ENCODE assay signal across 8 mouse cellular contexts in genomic region chr10:40882831-40883643, GRCm38 (mm10). TPM values are rescaled to one million over a fixed set of nuclear protein-coding genes. Genes with fewer than 3 reads are reported as not detected.
DNase-seq lines count a peak whose midpoint lies in the region; ATAC-seq and TF ChIP-seq lines count a peak whose summit lies in the region.

TSS of gene Cdc40 (minus strand) at chr10:40883311.
TSS of gene Wasf1 (plus strand) at chr10:40883475.

- peak; percentile 95 for DNase-seq in 3134 (ENCODE audit: extremely low read depth, insufficient read length, low spot score)
- peak; percentile 98 to 99 for DNase-seq in adrenal gland, postnatal 36 days
- peak; percentile 96 to 97 for DNase-seq in heart, adult 18-20 months
- DNase-seq in kidney, adult 2 months: peak; percentile 98
- DNase-seq in spleen, adult 2 months (ENCODE audit: low read depth in 1 of 2, low spot score in 2 of 2): peak; percentile 86 to 90

- H3K4me2 ChIP-seq in embryonic facial prominence, embryonic 13.5 days: peak within 1 kb of the TSS; percentile 75
- peak within 1 kb of the TSS; percentile 70 for H3K4me2 ChIP-seq in limb, embryonic 12.5 days
- peak within 1 kb of the TSS; percentile 69 for H3K4me2 ChIP-seq in midbrain, embryonic 15.5 days

- H3K4me3 ChIP-seq in embryonic facial prominence, embryonic 13.5 days: peak within 1 kb of the TSS; percentile 91
- H3K4me3 ChIP-seq in kidney, adult 2 months (ENCODE audit: insufficient read depth, low read depth, low read length): peak within 1 kb of the TSS; percentile 95
- peak within 1 kb of the TSS; percentile 79 for H3K4me3 ChIP-seq in limb, embryonic 12.5 days (replicated peaks)
- peak within 1 kb of the TSS; percentile 99 for H3K4me3 ChIP-seq in midbrain, embryonic 15.5 days
- peak within 1 kb of the TSS; percentile 98 for H3K4me3 ChIP-seq in spleen, adult 2 months (ENCODE audit: extremely low read depth, insufficient read depth, insufficient read length)

- H3K27me3 ChIP-seq in embryonic facial prominence, embryonic 13.5 days: no peaks in the 10 kb centered on the region
- H3K27me3 ChIP-seq in kidney, adult 2 months (replicated peaks; ENCODE audit: control insufficient read depth, insufficient read depth, low read length): no peaks in the 10 kb centered on the region
- no peaks in the 10 kb centered on the region for H3K27me3 ChIP-seq in limb, embryonic 12.5 days
- no peaks in the 10 kb centered on the region for H3K27me3 ChIP-seq in midbrain, embryonic 15.5 days (replicated peaks)
- H3K27me3 ChIP-seq in spleen, adult 2 months (ENCODE audit: control insufficient read depth, insufficient read depth, low read length): peaks cover 13% of the 10 kb centered on the region

- no peaks in the 10 kb centered on the region for H3K36me3 ChIP-seq in embryonic facial prominence, embryonic 13.5 days
- H3K36me3 ChIP-seq in kidney, adult 2 months (ENCODE audit: control insufficient read depth, insufficient read depth, low read length): no peaks in the 10 kb centered on the region
- H3K36me3 ChIP-seq in limb, embryonic 12.5 days: peaks cover 5% of the 10 kb centered on the region; the same call in 1 of the 2 replicates
- no peaks in the 10 kb centered on the region for H3K36me3 ChIP-seq in midbrain, embryonic 15.5 days (replicated peaks)
- no peaks in the 10 kb centered on the region for H3K36me3 ChIP-seq in spleen, adult 2 months (ENCODE audit: control insufficient read depth, insufficient read depth, low read length)

- peak within 1 kb of the TSS; percentile 94 for H3K9ac ChIP-seq in embryonic facial prominence, embryonic 13.5 days
- H3K9ac ChIP-seq in limb, embryonic 12.5 days (replicated peaks): peak within 1 kb of the TSS; percentile 89
- peak within 1 kb of the TSS; percentile 97 for H3K9ac ChIP-seq in midbrain, embryonic 15.5 days

- peaks cover 18% of the 10 kb centered on the region for H3K4me1 ChIP-seq in embryonic facial prominence, embryonic 13.5 days
- H3K4me1 ChIP-seq in kidney, adult 2 months (ENCODE audit: control insufficient read depth, insufficient read depth, low read length): 0 out of 2 replicates have a peak, but pooled peaks cover 3% of the 10 kb centered on the region
- H3K4me1 ChIP-seq in limb, embryonic 12.5 days (replicated peaks): peaks cover 15% of the 10 kb centered on the region
- peaks cover 23% of the 10 kb centered on the region for H3K4me1 ChIP-seq in midbrain, embryonic 15.5 days
- H3K4me1 ChIP-seq in spleen, adult 2 months (ENCODE audit: control insufficient read depth, insufficient read depth, insufficient read length): peaks cover 12% of the 10 kb centered on the region

- TF ChIP-seq CTCF in kidney, adult 2 months (conservative IDR thresholded peaks at IDR 0.05; ENCODE audit: insufficient read depth, insufficient read length, low read depth, low read length): no peak
- TF ChIP-seq CTCF in spleen, adult 2 months (IDR thresholded peaks at IDR 0.05; ENCODE audit: extremely low read depth, insufficient read depth, insufficient read length, insufficient replicate concordance): no peak

- peak; percentile 89 for TF ChIP-seq POLR2A in kidney, adult 2 months (IDR thresholded peaks at IDR 0.05; ENCODE audit: low read depth, low read length)
- TF ChIP-seq POLR2A in spleen, adult 2 months (IDR thresholded peaks at IDR 0.05; ENCODE audit: low read depth, low read length): peak; percentile 81

- peak; percentile 97 for ATAC-seq in embryonic facial prominence, embryonic 13.5 days (ENCODE audit: insufficient number of reproducible peaks, insufficient read depth, low FRiP score, low TSS enrichment, low read depth)
- ATAC-seq in limb, embryonic 12.5 days (ENCODE audit: insufficient number of reproducible peaks, insufficient read depth, low FRiP score, low TSS enrichment, low read depth): peak; percentile 93
- peak; percentile 97 for ATAC-seq in midbrain, embryonic 15.5 days (replicated peaks)

- WGBS in embryonic facial prominence, embryonic 13.5 days: under 1% methylated on average over 44 of the region's 44 CpGs
- under 1% methylated on average over 44 of the region's 44 CpGs for WGBS in kidney, adult 2 months
- WGBS in limb, embryonic 12.5 days: under 1% methylated on average over 44 of the region's 44 CpGs
- WGBS in midbrain, embryonic 15.5 days: under 1% methylated on average over 44 of the region's 44 CpGs
- WGBS in spleen, adult 2 months: under 1% methylated on average over 44 of the region's 44 CpGs

- no peaks in the 10 kb centered on the region for H3K9me3 ChIP-seq in embryonic facial prominence, embryonic 13.5 days
- no peaks in the 10 kb centered on the region for H3K9me3 ChIP-seq in limb, embryonic 12.5 days
- H3K9me3 ChIP-seq in midbrain, embryonic 15.5 days: no peaks in the 10 kb centered on the region

- H3K27ac ChIP-seq in embryonic facial prominence, embryonic 13.5 days: peak within 1 kb of the TSS; percentile 96
- H3K27ac ChIP-seq in kidney, adult 2 months (ENCODE audit: insufficient read depth, low read depth, low read length): peak within 1 kb of the TSS; percentile 89
- peak within 1 kb of the TSS; percentile 96 for H3K27ac ChIP-seq in limb, embryonic 12.5 days
- H3K27ac ChIP-seq in midbrain, embryonic 15.5 days: peak within 1 kb of the TSS; percentile 100
- H3K27ac ChIP-seq in spleen, adult 2 months (ENCODE audit: insufficient read depth, low read length): peak within 1 kb of the TSS; percentile 60

RNA-seq across cellular contexts. Expression of gene Cdc40, which starts in this region (rescaled TPM):
- 10 to 100 TPM; 24.1 to 28.8 TPM for total RNA-seq in adrenal gland, postnatal 36 days (2021)
- polyA plus RNA-seq in embryonic facial prominence, embryonic 13.5 days (2015; fragmentation: Nextera tagmentation; extraction: Ambion mirVana): 37.1 and 39.7 TPM in 2 replicates
- 10 to 100 TPM; 17.7 to 19.0 TPM for total RNA-seq in heart, adult 18-20 months (2021)
- polyA plus RNA-seq in kidney, adult 2 months (2012; rRNA removed): 12.5 and 14.4 TPM in 2 replicates
- polyA plus RNA-seq in limb, embryonic 12.5 days (2016; fragmentation: Nextera tagmentation; extraction: Ambion mirVana): 39.6 and 41.7 TPM in 2 replicates
- 22.0 and 23.6 TPM in 2 replicates for polyA plus RNA-seq in midbrain, embryonic 15.5 days (2015; fragmentation: Nextera tagmentation; extraction: Ambion mirVana)
- polyA plus RNA-seq in spleen, adult 2 months (2012; rRNA removed): 13.5 and 14.8 TPM in 2 replicates

RNA-seq across cellular contexts. Expression of gene Wasf1, which starts in this region (rescaled TPM):
- 1 to 10 TPM; 5.5 to 5.9 TPM for total RNA-seq in adrenal gland, postnatal 36 days (2021)
- 27.3 and 29.1 TPM in 2 replicates for polyA plus RNA-seq in embryonic facial prominence, embryonic 13.5 days (2015; fragmentation: Nextera tagmentation; extraction: Ambion mirVana)
- 1 to 10 TPM in 1 of 2 experiments, under 1 TPM in 1; 0.40 to 1.0 TPM for total RNA-seq in heart, adult 18-20 months (2021)
- 1.3 and 1.4 TPM in 2 replicates for polyA plus RNA-seq in kidney, adult 2 months (2012; rRNA removed)
- polyA plus RNA-seq in limb, embryonic 12.5 days (2016; fragmentation: Nextera tagmentation; extraction: Ambion mirVana): 31.3 and 35.5 TPM in 2 replicates
- 122 and 125 TPM in 2 replicates for polyA plus RNA-seq in midbrain, embryonic 15.5 days (2015; fragmentation: Nextera tagmentation; extraction: Ambion mirVana)
- polyA plus RNA-seq in spleen, adult 2 months (2012; rRNA removed): 0.36 and 0.38 TPM in 2 replicates

Comparison
In these comparisons a context has a peak if more than half of its experiments do, and no peak if none do; other contexts are left out.
1. Peak in every context shown above with its lines: DNase-seq, ATAC-seq, H3K4me3 ChIP-seq and H3K27ac ChIP-seq.
2. RNA of gene Wasf1 (polyA plus RNA-seq): 122 to 125 TPM in midbrain, embryonic 15.5 days, 31.3 to 35.5 TPM in limb, embryonic 12.5 days and 27.3 to 29.1 TPM in embryonic facial prominence, embryonic 13.5 days; 1.3 to 1.4 TPM in kidney, adult 2 months and 0.36 to 0.38 TPM in spleen, adult 2 months; every median in the first group is over 10 times any median in the second.